Mouse (Mus musculus) E14TG2a.4 (cell line): ENCODE results near the gene Acsl6.

Source experiments
- H3K27me3 ChIP-seq: 2 replicates; pipeline ENCODE4 v1.6.1; 2014; ENCODE audit warnings: low read length, control low read depth; ENCODE audit not compliant: insufficient read depth
- H3K36me3 ChIP-seq: 2 replicates; pipeline ENCODE4 v1.6.1; 2014; ENCODE audit warnings: low read length, control low read depth; ENCODE audit not compliant: insufficient read depth
- H3K4me1 ChIP-seq: replicated peaks from 2 replicates; pipeline ENCODE4 v1.6.1; 2014; ENCODE audit warnings: low read depth, low read length, control low read depth
- H3K4me3 ChIP-seq: replicated peaks from 2 replicates; pipeline ENCODE4 v1.5.1; 2014; ENCODE audit warnings: mild to moderate bottlenecking, low read length
- H3K9me3 ChIP-seq: 2 replicates; pipeline ENCODE4 v1.6.1; 2014; ENCODE audit warnings: low read length, control low read depth
- CTCF ChIP-seq: conservative IDR thresholded peaks from 2 replicates; pipeline ENCODE4 v1.5.1; 2014; ENCODE audit warnings: low read length
- NANOG ChIP-seq: IDR thresholded peaks from 2 replicates; pipeline ENCODE4 v1.6.1; 2014; ENCODE audit warnings: borderline replicate concordance, low read length, mixed read lengths
- POU5F1 ChIP-seq: IDR thresholded peaks from 2 replicates; pipeline ENCODE4 v1.6.1; 2014; ENCODE audit warnings: low read length, borderline replicate concordance

The Acsl6 gene

DNA sequence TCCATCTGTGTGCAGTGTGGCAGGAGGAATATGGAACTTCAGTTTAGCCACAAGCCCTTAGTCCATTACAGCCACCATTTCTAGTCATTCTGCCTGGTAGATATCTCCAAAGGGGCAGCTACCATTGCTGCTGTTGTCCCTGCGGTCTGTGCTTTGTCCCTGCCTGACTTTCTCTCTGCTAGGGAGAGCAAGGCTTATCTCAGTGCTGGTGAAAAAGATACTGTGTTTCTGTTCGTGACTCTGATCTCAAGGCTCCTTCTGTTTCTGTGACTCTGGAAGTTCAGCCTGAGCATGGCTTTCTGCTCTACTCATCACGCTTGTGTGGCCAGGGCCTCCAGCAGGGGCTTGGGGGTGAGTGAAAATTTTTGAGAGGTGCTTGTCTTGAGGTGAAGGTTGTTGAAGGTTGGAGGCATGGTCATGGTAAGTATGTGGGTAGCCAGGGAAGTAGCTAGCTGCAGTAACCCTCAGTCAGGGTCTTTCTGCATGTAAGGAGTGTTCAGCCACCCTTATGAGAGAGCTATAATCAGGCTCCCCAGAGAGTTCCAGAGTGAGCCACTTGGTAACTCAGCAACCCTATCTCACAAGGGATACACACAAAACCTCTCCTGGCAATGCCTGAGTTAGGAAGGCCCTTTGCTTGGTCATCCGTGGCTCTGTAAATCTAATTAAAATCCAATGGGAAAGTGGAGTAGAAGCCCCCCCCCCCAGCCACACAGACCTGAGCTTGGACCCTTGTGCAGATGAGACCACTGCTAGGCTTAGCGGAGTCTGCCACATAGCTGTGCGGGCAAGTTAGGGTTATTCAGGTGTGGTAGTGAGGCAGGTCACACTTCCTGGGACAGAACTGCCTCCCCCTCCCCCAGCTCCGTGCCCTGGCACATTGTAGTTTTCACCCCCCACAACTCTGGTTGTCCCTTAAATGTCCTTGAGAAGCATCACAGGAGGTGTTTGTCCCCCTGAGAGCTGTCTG lies 10.1 kb downstream of the Acsl6 start:
- H3K4me3 ChIP-seq = no peak overlapping the region
- no peaks in the 10 kb centered on the region for H3K36me3 ChIP-seq
- no peak for TF ChIP-seq NANOG
- peaks cover 3% of the 10 kb centered on the region; the same call in 1 of the 2 replicates for H3K27me3 ChIP-seq
- peaks cover 45% of the 10 kb centered on the region for H3K4me1 ChIP-seq
- H3K9me3 ChIP-seq = no peaks in the 10 kb centered on the region

- Histone ChIP-seq H3K27me3 (peaks cover 3% of the 10 kb centered on the region; the same call in 1 of the 2 replicates), H3K9me3 (no peaks in the 10 kb centered on the region), H3K4me3 (no peak overlapping the region), H3K36me3 (no peaks in the 10 kb centered on the region), H3K4me1 (peaks cover 37% of the 10 kb centered on the region)
- TF ChIP-seq CTCF (no peak), NANOG (no peak), POU5F1 (no peak)
These were observed 11.1 kb downstream of the Acsl6 start for GRCm38 (mm10) chr11:54314740-54315139.

DNA sequence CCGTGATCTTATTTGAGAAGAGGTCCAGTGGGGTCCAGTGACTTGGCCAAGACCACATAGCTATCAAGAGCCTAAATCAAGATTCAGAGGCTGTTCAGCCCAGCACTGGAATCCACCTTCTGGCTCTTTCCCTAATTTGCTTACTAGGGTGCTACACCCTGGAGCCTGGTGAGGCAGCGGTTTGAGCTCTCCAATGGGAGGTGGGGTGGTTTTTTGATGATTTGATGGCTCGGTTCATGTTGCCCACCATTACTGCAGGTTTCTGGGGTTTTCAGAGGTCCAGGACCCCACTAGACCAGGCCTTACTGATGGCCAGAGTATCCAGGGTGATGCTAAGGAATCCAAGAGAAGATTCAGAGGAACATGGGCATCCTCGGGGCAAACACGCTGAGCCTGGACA lies 11.7 kb downstream of the Acsl6 start:
- H3K27me3 ChIP-seq = peaks cover 3% of the 10 kb centered on the region; the same call in 1 of the 2 replicates
- H3K4me1 ChIP-seq = peaks cover 31% of the 10 kb centered on the region
- H3K9me3 ChIP-seq = no peaks in the 10 kb centered on the region
- no peaks in the 10 kb centered on the region for H3K36me3 ChIP-seq
- no peak overlapping the region for H3K4me3 ChIP-seq
- TF ChIP-seq NANOG (no peak), CTCF (no peak), POU5F1 (no peak)

DNA sequence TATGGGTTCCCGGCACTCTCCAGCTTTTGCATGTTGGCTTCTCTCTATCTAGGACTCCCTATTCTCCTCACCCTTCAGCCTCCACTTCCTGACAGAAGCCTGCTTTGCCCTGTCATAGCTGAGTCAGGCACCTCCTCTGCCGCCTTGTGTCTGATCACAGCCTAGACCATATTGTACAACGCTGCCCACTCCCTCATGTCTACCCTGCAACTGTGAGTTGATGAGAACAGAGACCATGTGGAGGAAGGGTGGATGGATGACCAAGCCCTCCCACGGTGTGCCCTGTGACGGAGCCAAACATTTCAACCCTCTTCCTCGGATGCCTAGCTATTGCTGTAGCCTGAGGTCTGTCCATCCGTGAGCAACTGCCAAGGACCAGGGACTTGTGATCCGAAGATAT lies 13.8 kb downstream of the Acsl6 start:
- no peak overlapping the region for H3K4me3 ChIP-seq
- H3K4me1 ChIP-seq = peaks cover 11% of the 10 kb centered on the region
- no peaks in the 10 kb centered on the region for H3K9me3 ChIP-seq

GRCm38 (mm10) chr11:54317795-54318194 lies 14.2 kb downstream of the Acsl6 start:
- Histone ChIP-seq H3K9me3 (no peaks in the 10 kb centered on the region), H3K27me3 (peaks cover 3% of the 10 kb centered on the region; the same call in 1 of the 2 replicates), H3K36me3 (no peaks in the 10 kb centered on the region), H3K4me3 (no peak overlapping the region), H3K4me1 (peaks cover 7% of the 10 kb centered on the region)
- TF ChIP-seq NANOG (no peak), POU5F1 (no peak), CTCF (no peak)

More for the DNA sequence above, 13.8 kb downstream of the Acsl6 start:
- peaks cover 3% of the 10 kb centered on the region; the same call in 1 of the 2 replicates for H3K27me3 ChIP-seq
- TF ChIP-seq NANOG = no peak
- no peak for TF ChIP-seq POU5F1
- TF ChIP-seq CTCF = no peak
- H3K36me3 ChIP-seq = no peaks in the 10 kb centered on the region

DNA sequence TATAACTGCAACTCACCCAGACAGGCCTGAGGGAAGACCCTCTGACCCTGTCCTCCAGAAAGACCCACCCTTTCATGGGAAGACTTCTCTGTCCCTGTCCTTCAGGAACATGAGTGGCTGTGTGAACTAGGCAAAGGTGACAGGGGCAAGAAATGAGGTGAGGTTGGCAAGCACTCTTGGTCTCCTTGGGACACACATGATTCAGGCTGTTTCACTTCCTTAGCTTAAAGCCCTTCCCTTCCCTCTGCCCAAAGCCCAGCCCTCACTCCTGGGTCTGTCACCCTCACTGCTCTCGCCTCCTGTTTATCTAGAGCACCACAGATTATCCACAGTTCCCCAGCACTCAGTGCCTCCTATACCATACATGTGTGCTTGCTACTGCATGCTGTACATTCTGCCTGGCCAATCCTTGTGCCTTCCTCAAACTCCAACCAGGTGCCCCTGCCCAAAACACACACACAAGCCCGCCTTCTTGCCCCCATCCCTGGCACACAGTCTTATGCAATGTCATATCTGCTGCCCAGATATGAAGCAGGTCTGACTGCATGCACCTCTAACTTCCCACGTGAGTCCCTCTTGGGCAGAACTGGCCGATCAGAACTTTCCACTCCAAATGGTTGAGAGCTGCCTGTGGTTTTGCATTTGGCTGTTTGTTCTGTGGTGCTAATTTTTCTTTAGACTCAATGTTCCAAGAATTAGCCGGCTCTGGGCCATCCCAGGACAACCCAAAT lies 18.4 kb downstream of the Acsl6 start:
- no peaks in the 10 kb centered on the region for H3K36me3 ChIP-seq
- no peaks in the 10 kb centered on the region for H3K27me3 ChIP-seq
- no peak overlapping the region for H3K4me3 ChIP-seq
- no peaks in the 10 kb centered on the region for H3K9me3 ChIP-seq
- TF ChIP-seq CTCF = no peak
- no peaks in the 10 kb centered on the region for H3K4me1 ChIP-seq

- Histone ChIP-seq H3K9me3 (no peaks in the 10 kb centered on the region), H3K4me1 (peaks cover 8% of the 10 kb centered on the region), H3K27me3 (peaks cover 13% of the 10 kb centered on the region; the same call in 1 of the 2 replicates), H3K4me3 (no peak overlapping the region), H3K36me3 (no peaks in the 10 kb centered on the region)
- no peak for TF ChIP-seq CTCF
- TF ChIP-seq NANOG = no peak
- TF ChIP-seq POU5F1 = no peak
These were observed 28.0 kb downstream of the Acsl6 start for GRCm38 (mm10) chr11:54331463-54332183.

GRCm38 (mm10) chr11:54336165-54336707 lies 32.6 kb downstream of the Acsl6 start:
- Histone ChIP-seq H3K27me3 (peaks cover 26% of the 10 kb centered on the region), H3K9me3 (no peaks in the 10 kb centered on the region), H3K36me3 (no peaks in the 10 kb centered on the region), H3K4me1 (peaks cover 11% of the 10 kb centered on the region), H3K4me3 (0 out of 2 replicates have a peak overlapping the region, but pooled peaks have one; percentile 32)
- TF ChIP-seq POU5F1 (no peak), CTCF (no peak), NANOG (no peak)
